Mouse (Mus musculus) embryonic fibroblast, embryonic 13.5 days (primary cell): ENCODE measurements around the gene Madcam1. TPM values are rescaled to one million over a fixed set of nuclear protein-coding genes. Genes with fewer than 3 reads are reported as not detected.

Experiments
- H3K27ac ChIP-seq: 2 replicates; pipeline ENCODE4 v1.5.1; 2012; ENCODE audit warnings: low read length, control low read depth, inconsistent platforms; ENCODE audit not compliant: insufficient read depth
- H3K4me1 ChIP-seq: 2 replicates; pipeline ENCODE4 v1.6.1; 2011; ENCODE audit warnings: low read length; ENCODE audit not compliant: control insufficient read depth, insufficient read depth
- H3K4me3 ChIP-seq: 2 replicates; pipeline ENCODE4 v1.5.1; 2011; ENCODE audit warnings: mild to moderate bottlenecking, control low read depth, low read length; ENCODE audit not compliant: insufficient read depth
- CTCF ChIP-seq: IDR thresholded peaks from 2 replicates; pipeline ENCODE4 v1.5.1; 2011; ENCODE audit warnings: mild to moderate bottlenecking, control low read depth, low read length, moderate library complexity, borderline replicate concordance; ENCODE audit not compliant: insufficient read depth
- POLR2A ChIP-seq: IDR thresholded peaks from 2 replicates; pipeline ENCODE4 v1.6.1; 2011; ENCODE audit warnings: low read depth, mild to moderate bottlenecking, control low read depth, low read length, moderate library complexity
- polyA plus RNA-seq: library from polyadenylated mRNA; stranded (reverse); fragments of >200 nt; gene quantifications from 2 replicates; pipeline ENCODE4 v1.2.4, GENCODE M21; 2011; ENCODE audit warnings: low read depth; ENCODE audit not compliant: missing spikeins, insufficient read length

Madcam1 gene
- polyA plus RNA-seq, 1 experiment = not detected

DNA sequence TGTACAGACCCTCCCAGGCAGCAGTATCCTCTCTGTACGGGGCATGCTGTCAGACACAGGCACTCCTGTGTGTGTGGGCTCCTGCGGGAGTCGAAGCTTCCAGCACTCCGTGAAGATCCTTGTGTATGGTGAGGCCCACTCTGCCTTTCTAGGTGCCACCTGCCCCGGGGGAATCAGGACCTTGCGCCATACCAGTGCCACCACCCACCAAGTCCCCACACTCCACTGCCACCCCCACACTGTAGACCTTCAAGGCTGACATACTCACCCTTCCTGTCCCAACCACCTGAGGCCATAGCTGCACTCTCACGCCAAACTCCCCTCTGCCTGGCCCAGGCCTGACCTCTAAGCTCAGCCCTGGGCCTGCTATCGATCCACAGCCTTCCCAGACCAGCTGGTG is 692 bp downstream of the Madcam1 start:
- Histone ChIP-seq H3K4me3 (no peak overlapping the region), H3K27ac (no peak overlapping the region), H3K4me1 (no peaks in the 10 kb centered on the region)
- TF ChIP-seq CTCF = no peak
- TF ChIP-seq POLR2A = no peak

DNA sequence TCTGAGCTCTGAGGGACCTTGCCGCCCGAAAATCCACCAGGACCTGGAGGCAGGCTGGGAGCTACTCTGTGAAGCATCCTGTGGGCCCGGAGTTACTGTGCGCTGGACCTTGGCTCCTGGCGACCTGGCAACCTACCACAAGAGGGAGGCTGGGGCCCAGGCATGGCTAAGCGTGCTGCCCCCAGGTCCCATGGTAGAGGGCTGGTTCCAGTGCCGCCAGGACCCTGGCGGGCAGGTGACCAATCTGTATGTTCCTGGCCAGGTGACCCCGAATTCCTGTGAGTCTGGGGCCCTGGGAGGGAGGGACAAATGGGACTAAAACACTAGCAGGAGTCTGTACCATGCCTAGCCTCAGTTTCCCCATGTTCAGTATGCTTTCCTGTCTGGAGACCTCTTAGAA is 2.1 kb downstream of the Madcam1 start:
- no peaks in the 10 kb centered on the region for H3K4me1 ChIP-seq
- no peak overlapping the region for H3K27ac ChIP-seq
- H3K4me3 ChIP-seq = no peak overlapping the region
- TF ChIP-seq CTCF (no peak), POLR2A (no peak)

DNA sequence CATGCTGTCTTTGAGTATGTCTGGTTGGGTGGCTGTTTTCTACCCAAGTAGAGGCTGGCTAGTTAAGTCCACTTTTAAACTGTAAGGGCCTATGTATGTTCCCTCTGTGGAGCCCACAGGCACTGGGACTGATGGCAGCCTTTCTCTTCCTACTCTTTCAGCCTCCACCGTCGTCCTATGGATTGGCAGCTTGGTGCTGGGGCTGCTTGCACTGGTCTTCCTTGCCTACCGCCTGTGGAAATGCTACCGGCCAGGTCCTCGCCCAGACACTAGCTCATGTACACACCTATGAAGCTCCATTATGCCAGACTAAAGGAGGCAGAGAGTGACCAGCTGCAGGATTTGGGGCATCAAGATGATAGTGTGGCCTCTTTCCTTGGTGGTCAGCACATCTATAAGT is 3.7 kb downstream of the Madcam1 start:
- TF ChIP-seq POLR2A = no peak
- no peak for TF ChIP-seq CTCF
- H3K4me1 ChIP-seq = no peaks in the 10 kb centered on the region
- H3K27ac ChIP-seq = no peak overlapping the region
- no peak overlapping the region for H3K4me3 ChIP-seq

DNA sequence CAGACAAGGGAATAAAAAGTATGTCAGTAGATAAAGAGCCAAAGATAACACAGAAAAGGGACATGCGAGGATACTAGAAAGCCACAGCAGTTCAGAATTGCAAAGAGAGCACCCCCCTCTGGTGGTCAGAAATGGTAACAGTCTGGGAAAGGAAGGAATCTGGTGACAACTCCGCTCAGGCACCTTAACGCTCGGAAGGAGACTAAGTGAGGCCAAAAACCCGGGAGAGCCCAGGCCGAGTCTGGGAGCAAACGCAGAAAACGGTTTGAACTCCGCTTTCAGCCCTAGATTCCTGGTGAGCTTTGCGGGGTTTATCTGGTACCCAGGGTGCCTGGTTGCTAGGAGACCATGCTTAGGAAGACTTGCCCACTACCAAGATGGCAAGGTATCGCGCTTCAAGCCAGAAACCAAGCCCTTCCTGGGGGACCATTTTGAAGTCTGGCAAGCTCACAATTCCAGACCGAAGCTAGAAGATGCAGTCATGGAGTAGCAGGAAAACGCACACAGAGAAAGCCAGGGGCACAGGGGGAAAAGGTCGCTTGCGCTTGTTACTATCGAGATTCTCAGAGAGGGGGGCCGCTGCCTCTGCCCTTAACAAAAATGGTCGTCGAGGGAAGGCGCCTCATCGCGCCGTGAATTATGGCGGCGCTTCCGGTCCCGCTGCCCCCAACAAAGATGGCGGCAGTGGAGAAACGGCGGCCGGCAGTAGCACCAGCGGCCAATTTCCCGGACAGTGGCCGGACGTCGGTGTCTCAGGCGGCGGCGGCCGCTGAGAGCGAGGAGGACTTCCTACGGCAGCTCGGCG is 4.6 kb downstream of the Madcam1 start, which contains the start of gene Tpgs1:
Tpgs1 (plus strand) TSS at position 599 of the 805 bp plus-strand sequence.
- peak within 1 kb of the TSS; percentile 86 for H3K27ac ChIP-seq
- no peaks in the 10 kb centered on the region for H3K4me1 ChIP-seq
- 0 out of 2 replicates have a peak, but pooled peaks have one; percentile 3 for TF ChIP-seq CTCF
- peak; percentile 70 for TF ChIP-seq POLR2A

DNA sequence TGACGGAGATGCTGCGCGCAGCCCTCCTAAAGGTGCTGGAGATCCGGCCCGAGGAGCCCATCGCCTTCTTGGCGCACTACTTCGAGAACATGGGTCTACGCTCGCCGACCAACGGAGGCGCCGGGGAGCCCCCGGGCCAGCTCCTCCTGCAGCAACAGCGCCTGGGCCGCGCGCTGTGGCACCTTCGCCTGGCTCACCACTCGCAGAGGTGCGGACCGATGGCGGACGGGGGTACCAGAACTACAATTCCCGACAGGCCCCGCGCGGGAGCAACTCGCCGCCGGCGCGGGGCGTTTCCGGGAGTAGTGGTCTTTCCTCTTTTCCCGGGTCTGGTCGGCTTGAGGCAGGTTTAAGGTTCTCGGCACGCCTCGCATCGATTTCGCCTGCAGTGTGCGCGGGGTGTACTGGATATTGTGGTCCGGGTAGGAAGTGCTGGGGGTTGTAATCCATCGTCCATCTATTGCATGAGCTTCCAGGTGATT is 5.3 kb downstream of the Madcam1 start:
- TF ChIP-seq CTCF (no peak), POLR2A (peak; percentile 41; the same call in 1 of the 2 replicates)
- H3K27ac ChIP-seq = peak overlapping the region; percentile 86
- H3K4me1 ChIP-seq = no peaks in the 10 kb centered on the region
- H3K4me3 ChIP-seq = peak overlapping the region; percentile 89

More for the DNA sequence above, 4.6 kb downstream of the Madcam1 start, which contains the start of gene Tpgs1:
- H3K4me3 ChIP-seq = peak within 1 kb of the TSS; percentile 89

DNA sequence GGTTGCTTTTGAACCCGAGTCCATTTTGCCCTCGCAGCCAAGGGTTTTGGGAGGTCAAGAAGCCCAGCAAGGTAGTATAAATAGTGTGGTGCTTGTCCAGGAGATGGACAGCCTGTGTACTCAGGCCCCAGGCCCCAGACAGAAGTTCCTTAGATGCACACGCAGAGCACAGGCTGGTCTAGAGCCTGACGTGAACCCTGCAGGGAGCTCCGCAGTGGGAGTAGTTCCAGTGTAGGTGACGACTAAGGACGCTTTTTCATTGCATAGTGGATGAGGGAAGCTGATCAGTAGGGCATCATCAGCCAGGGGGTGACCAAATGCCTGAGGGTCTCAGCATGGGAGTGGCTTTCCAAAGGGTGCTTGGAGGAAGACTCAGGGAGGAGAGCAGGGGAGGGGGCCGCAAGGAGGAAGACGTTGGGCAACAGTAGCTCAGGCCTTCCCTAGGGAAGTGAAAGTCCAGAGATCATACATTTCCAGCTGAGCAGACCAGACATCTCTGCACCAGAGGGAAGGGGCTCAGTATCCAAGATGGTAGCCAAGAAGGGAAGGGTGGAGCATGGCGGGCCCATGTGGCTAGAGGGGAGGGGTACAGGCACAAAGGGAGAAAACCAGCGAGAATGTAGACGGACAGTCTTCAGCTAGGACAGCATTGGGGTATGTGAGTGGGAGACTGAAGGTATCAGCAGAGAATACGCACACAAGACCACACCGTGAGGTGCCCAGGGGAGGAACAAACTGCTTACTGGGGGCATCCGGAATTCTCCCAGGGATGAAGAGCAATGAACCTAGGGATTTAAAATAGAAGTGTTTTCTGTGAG is 5.9 kb downstream of the Madcam1 start:
- TF ChIP-seq POLR2A (0 out of 2 replicates have a peak, but pooled peaks have one; percentile 9), CTCF (no peak)
- H3K4me3 ChIP-seq = peak overlapping the region; percentile 89
- H3K4me1 ChIP-seq = no peaks in the 10 kb centered on the region
- 0 out of 2 replicates have a peak overlapping the region, but pooled peaks have one; percentile 86 for H3K27ac ChIP-seq

DNA sequence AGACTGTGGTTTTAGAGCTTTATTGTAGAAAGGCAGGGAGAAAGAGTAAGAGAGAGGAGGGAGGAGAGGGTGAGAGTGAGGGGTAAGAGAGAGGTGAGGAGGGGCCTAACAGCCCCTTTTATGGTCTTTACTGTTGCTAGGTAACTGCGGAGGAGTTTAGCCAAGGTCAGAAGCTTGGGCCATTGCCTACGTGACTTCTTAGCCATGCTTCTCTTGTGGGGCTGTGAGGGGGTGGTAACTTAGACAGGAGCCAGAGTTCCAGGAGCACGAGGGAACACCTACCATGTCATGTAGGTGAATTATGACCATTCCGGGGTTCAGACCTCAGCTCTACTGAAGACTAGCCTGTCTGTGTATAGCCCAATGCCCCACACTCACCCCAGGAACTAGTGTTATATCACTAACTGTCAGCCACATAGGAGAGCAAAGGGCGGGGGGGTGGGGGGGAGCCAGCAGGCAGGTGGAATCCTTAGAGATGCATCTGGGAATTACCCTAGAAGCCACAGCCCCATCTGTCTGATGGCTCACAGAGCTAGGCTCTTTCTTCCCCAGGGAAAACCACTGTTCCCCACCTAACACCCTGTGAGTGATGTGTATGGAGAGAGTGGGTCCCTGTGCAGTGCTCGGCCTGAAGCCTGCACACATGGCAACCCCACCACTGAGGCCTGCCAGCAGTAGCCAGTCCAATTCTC is 7.2 kb downstream of the Madcam1 start:
- Histone ChIP-seq H3K4me3 (no peak overlapping the region), H3K4me1 (no peaks in the 10 kb centered on the region), H3K27ac (no peak overlapping the region)
- no peak for TF ChIP-seq POLR2A
- TF ChIP-seq CTCF = no peak

DNA sequence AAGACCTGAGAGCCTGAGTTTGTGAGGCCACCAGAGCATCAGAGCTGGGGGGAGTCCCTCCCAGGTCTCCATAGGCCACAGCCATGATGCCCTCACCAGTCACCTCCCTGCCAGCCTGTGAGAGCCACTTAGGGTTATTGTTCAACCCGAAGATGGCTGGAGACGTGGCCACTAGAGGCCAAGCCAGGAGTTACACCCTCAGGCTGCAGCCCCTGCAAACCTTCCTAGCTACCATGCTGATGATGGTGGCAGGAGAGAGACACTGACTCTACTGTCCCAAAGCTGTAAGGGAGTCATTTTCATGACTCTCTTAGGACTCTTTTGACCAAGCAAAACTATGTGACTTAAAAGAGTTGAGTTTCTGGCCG is 7.7 kb downstream of the Madcam1 start:
- H3K4me1 ChIP-seq = no peaks in the 10 kb centered on the region
- no peak overlapping the region for H3K27ac ChIP-seq
- no peak overlapping the region for H3K4me3 ChIP-seq
- no peak for TF ChIP-seq POLR2A
- TF ChIP-seq CTCF = no peak

DNA sequence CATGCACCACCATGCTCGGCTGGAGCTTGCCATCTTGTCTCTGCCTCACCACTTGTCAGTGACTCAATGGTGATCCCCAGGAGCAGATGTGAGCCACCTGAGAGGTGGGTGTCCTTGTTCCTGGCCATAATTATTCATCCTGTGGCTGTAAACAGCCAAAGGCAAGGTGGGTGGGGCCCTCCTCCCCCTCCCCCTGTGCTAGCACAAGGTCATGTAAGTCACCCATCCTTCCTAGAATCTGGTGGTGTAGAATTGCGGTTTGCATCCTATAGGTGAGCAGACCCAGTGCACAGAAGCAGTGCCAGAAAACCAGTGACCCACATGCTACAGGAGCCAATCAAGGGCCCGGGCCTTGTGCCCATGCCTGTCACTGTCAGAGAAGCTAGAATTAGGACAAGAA is 8.7 kb downstream of the Madcam1 start:
- Histone ChIP-seq H3K4me1 (no peaks in the 10 kb centered on the region), H3K27ac (no peak overlapping the region), H3K4me3 (no peak overlapping the region)
- no peak for TF ChIP-seq POLR2A
- TF ChIP-seq CTCF = no peak
